Mouse (Mus musculus): Measurements from ENCODE around the gene Aqp5. TPM values are rescaled to one million over a fixed set of nuclear protein-coding genes. Genes with fewer than 3 reads are reported as not detected.
A peak's percentile ranks its signal among the peaks of the same experiment; 100 is the strongest.

Gene Aqp5
- polyA plus RNA-seq, 1 experiment from 2014 or later: 0.72 TPM

DNA sequence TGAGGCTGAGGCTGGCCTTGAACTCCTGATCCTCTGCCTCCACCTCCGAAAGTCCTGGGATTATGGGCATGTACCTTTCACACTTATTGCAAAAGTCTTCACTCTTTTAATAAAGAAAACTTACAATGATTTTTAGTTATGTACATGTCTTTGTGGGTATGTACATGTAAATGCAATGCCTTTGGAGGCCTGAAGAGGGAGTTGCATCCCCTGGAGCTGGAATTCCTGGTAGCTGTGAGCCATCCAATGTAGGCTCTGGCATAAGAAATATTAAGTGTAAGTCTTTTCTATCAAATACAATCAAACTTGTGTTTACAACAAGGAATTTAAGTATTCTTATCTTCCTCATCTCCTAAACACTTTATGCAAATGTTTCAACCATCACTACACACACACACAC lies 31.6 kb upstream of the Aqp5 start:
- Histone ChIP-seq H3K9ac (ENCODE audit: low read length) (no peak overlapping the region), H3K27ac (replicated peaks) (no peak overlapping the region), H3K9me3 (ENCODE audit: control insufficient read depth, low read length) (no peaks in the 10 kb centered on the region), H3K4me1 (replicated peaks; ENCODE audit: control insufficient read depth, insufficient read depth) (no peaks in the 10 kb centered on the region), H3K4me3 (ENCODE audit: low read depth, low read length) (no peak overlapping the region), H3K4me2 (replicated peaks; ENCODE audit: low read depth) (no peak overlapping the region), H3K27me3 (ENCODE audit: control insufficient read depth, insufficient read depth, low read length) (no peaks in the 10 kb centered on the region), H3K36me3 (ENCODE audit: control insufficient read depth, insufficient read depth, low read length) (no peaks in the 10 kb centered on the region)
- WGBS: 77% methylated on average over 1 of the region's 1 CpGs
- TF ChIP-seq EP300 (optimal IDR thresholded peaks at IDR 0.05) (no peak), CTCF (IDR thresholded peaks at IDR 0.05; ENCODE audit: low read depth) (peak; percentile 32)
- ATAC-seq (ENCODE audit: low FRiP score, low TSS enrichment) (no peak), DNase-seq (ENCODE audit: low spot score) (no peak)

DNA sequence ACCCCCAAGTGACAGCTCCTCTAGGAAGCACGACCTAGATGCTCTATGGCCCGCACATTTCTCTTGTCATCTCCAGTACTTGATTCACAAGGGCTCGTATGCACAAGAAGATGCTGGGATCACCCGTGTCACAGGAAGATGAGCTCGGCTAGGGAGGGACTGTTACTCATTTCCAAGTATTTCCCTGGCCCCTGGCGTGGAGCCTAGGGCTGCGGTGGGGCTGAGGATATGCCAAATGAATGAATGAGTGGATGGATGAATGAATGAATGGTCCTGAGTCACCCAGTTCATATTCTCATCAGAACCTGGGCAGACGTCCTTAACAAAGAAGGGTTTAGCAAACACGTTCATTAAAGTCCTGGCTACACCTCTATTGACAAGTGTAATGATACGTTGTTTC lies 30.3 kb upstream of the Aqp5 start:
- WGBS: 56% methylated on average over 10 of the region's 10 CpGs
- no peak overlapping the region for H3K9ac ChIP-seq (ENCODE audit: low read length)
- H3K4me2 ChIP-seq (replicated peaks; ENCODE audit: low read depth): no peak overlapping the region
- H3K36me3 ChIP-seq (ENCODE audit: control insufficient read depth, insufficient read depth, low read length): no peaks in the 10 kb centered on the region
- no peaks in the 10 kb centered on the region for H3K4me1 ChIP-seq (replicated peaks; ENCODE audit: control insufficient read depth, insufficient read depth)
- DNase-seq (ENCODE audit: low spot score): no peak
- no peak for ATAC-seq (ENCODE audit: low FRiP score, low TSS enrichment)
- H3K27me3 ChIP-seq (ENCODE audit: control insufficient read depth, insufficient read depth, low read length): no peaks in the 10 kb centered on the region
- TF ChIP-seq CTCF (IDR thresholded peaks at IDR 0.05; ENCODE audit: low read depth): no peak
- H3K4me3 ChIP-seq (ENCODE audit: low read depth, low read length): no peak overlapping the region
- H3K27ac ChIP-seq (replicated peaks): no peak overlapping the region
- H3K9me3 ChIP-seq (ENCODE audit: control insufficient read depth, low read length): no peaks in the 10 kb centered on the region

DNA sequence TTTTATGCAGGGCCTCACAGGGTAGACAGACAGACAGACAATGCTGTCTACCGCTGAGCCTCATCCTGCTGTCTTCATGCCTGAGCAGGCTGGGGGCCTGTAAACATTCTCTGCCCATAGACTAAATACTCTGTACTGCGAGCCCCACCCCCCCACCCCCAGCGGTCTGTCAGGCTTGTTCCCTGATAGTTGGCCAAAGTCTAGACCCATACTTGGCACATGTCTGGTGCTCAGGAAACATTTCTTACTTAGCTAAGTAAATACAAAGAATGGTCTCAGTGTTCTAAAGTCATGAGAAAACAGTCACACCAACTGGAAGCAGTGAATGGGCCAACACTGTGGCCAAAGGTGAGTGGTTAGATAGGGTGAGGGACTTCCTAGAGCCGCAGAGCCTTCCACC lies 23.2 kb upstream of the Aqp5 start:
- WGBS: 52% methylated on average over 4 of the region's 4 CpGs
- TF ChIP-seq CTCF (IDR thresholded peaks at IDR 0.05; ENCODE audit: low read depth) (no peak), EP300 (optimal IDR thresholded peaks at IDR 0.05) (no peak)
- Histone ChIP-seq H3K9me3 (ENCODE audit: control insufficient read depth, low read length) (no peaks in the 10 kb centered on the region), H3K4me1 (replicated peaks; ENCODE audit: control insufficient read depth, insufficient read depth) (no peaks in the 10 kb centered on the region), H3K36me3 (ENCODE audit: control insufficient read depth, insufficient read depth, low read length) (no peaks in the 10 kb centered on the region), H3K4me3 (ENCODE audit: low read depth, low read length) (no peak overlapping the region), H3K27me3 (ENCODE audit: control insufficient read depth, insufficient read depth, low read length) (no peaks in the 10 kb centered on the region), H3K4me2 (replicated peaks; ENCODE audit: low read depth) (no peak overlapping the region), H3K9ac (ENCODE audit: low read length) (no peak overlapping the region), H3K27ac (replicated peaks) (no peak overlapping the region)
- no peak for DNase-seq (ENCODE audit: low spot score)
- ATAC-seq (ENCODE audit: low FRiP score, low TSS enrichment): peak; percentile 21; the same call in 1 of the 2 replicates

DNA sequence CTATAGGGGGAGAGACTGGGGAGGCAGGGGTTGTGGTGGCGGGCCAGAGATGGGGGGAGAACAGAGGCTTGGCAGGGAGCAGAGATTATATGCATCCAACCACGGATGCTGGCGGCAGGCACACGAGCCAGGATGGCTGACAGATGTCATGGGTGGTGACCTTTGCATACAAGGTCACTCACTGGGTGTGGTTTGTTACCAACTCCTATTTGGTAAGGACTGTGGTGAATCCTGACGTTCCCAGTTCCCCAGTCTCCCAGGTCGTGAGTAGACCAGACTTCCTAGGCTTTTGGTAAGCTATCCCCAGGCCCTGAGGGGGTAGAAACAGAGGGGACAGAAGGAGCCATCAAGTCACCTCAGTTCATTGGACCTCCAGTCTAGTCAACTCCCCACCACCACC lies 21.9 kb upstream of the Aqp5 start:
- DNase-seq (ENCODE audit: low spot score) (no peak), ATAC-seq (ENCODE audit: low FRiP score, low TSS enrichment) (no peak)
- no peak overlapping the region for H3K9ac ChIP-seq (ENCODE audit: low read length)
- H3K36me3 ChIP-seq (ENCODE audit: control insufficient read depth, insufficient read depth, low read length): no peaks in the 10 kb centered on the region
- TF ChIP-seq CTCF (IDR thresholded peaks at IDR 0.05; ENCODE audit: low read depth): no peak
- no peak for TF ChIP-seq EP300 (optimal IDR thresholded peaks at IDR 0.05)
- H3K27ac ChIP-seq (replicated peaks): no peak overlapping the region
- H3K4me1 ChIP-seq (replicated peaks; ENCODE audit: control insufficient read depth, insufficient read depth): no peaks in the 10 kb centered on the region
- no peak overlapping the region for H3K4me3 ChIP-seq (ENCODE audit: low read depth, low read length)
- no peak overlapping the region for H3K4me2 ChIP-seq (replicated peaks; ENCODE audit: low read depth)
- WGBS: 66% methylated on average over 6 of the region's 6 CpGs
- no peaks in the 10 kb centered on the region for H3K27me3 ChIP-seq (ENCODE audit: control insufficient read depth, insufficient read depth, low read length)
- no peaks in the 10 kb centered on the region for H3K9me3 ChIP-seq (ENCODE audit: control insufficient read depth, low read length)

DNA sequence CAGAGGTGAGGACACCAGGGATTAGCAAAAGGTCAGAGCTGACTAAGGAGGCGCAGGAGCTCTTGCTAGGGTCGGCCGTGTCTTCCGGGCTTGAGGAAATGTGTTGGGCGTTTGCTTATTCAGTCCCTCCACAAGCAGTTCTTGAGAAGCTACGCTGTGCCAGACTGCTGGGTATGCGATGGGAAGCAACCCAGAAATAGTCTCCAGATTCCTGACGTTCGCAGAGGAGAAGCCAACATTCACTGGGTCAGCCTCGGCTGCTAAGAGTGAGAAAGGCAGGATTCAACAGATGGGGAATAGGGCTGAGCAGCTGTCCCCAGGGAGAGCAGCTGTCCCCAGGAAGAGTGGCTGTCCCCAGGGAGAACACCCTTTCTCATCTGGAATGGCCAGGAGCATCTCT lies 21.5 kb upstream of the Aqp5 start:
- no peak for ATAC-seq (ENCODE audit: low FRiP score, low TSS enrichment)
- 52% methylated on average over 10 of the region's 10 CpGs for WGBS

DNA sequence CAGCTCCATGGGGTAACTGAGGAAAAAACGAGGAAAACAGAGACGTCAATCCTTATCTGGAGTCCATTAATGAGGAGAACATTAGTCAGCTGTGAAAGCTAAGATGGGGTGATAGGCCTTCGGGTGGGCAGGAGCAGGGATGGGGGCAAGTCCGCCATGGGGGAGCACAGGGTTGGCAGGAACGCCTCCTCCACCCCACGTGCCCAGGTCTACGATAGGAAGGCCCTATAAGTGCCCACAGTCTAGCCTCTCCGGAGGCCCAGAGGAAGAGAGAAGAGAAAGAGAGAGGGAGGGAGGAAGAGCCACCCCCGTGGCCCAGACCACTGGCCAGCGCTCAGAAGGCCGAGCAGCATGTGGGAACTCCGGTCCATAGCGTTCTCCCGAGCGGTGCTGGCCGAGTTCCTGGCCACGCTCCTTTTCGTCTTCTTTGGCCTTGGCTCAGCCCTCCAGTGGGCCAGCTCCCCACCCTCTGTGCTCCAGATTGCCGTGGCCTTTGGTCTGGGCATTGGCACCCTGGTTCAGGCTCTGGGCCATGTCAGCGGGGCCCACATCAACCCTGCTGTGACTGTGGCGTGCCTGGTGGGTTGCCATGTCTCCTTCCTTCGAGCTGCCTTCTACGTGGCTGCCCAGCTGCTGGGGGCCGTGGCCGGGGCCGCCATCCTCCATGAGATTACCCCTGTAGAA lies 11.6 kb upstream of the Aqp5 start, which contains the start of gene Aqp2:
Aqp2 (plus strand) TSS at position 254 of the 684 bp plus-strand sequence.
- no peaks in the 10 kb centered on the region for H3K4me1 ChIP-seq (replicated peaks; ENCODE audit: control insufficient read depth, insufficient read depth)
- H3K9ac ChIP-seq (ENCODE audit: low read length): no peak within 1 kb of the TSS
- ATAC-seq (ENCODE audit: low FRiP score, low TSS enrichment) (no peak), DNase-seq (ENCODE audit: low spot score) (no peak)
- TF ChIP-seq EP300 (optimal IDR thresholded peaks at IDR 0.05) (no peak), CTCF (IDR thresholded peaks at IDR 0.05; ENCODE audit: low read depth) (no peak)
- WGBS: 84% methylated on average over 26 of the region's 26 CpGs
- H3K27ac ChIP-seq (replicated peaks): no peak within 1 kb of the TSS
- no peaks in the 10 kb centered on the region for H3K36me3 ChIP-seq (ENCODE audit: control insufficient read depth, insufficient read depth, low read length)
- no peak within 1 kb of the TSS for H3K4me2 ChIP-seq (replicated peaks; ENCODE audit: low read depth)
- peaks cover 11% of the 10 kb centered on the region; the same call in 1 of the 2 replicates for H3K27me3 ChIP-seq (ENCODE audit: control insufficient read depth, insufficient read depth, low read length)
- H3K9me3 ChIP-seq (ENCODE audit: control insufficient read depth, low read length): no peaks in the 10 kb centered on the region
- no peak within 1 kb of the TSS for H3K4me3 ChIP-seq (ENCODE audit: low read depth, low read length)

More for the DNA sequence above, 21.5 kb upstream of the Aqp5 start:
- no peak for TF ChIP-seq EP300 (optimal IDR thresholded peaks at IDR 0.05)
- Histone ChIP-seq H3K4me2 (replicated peaks; ENCODE audit: low read depth) (no peak overlapping the region), H3K36me3 (ENCODE audit: control insufficient read depth, insufficient read depth, low read length) (no peaks in the 10 kb centered on the region), H3K9ac (ENCODE audit: low read length) (no peak overlapping the region), H3K9me3 (ENCODE audit: control insufficient read depth, low read length) (no peaks in the 10 kb centered on the region), H3K4me3 (ENCODE audit: low read depth, low read length) (no peak overlapping the region), H3K4me1 (replicated peaks; ENCODE audit: control insufficient read depth, insufficient read depth) (no peaks in the 10 kb centered on the region), H3K27me3 (ENCODE audit: control insufficient read depth, insufficient read depth, low read length) (no peaks in the 10 kb centered on the region), H3K27ac (replicated peaks) (no peak overlapping the region)
- DNase-seq (ENCODE audit: low spot score): no peak
